Mouse (Mus musculus): Measurements from ENCODE around the gene Ccni.

DNA sequence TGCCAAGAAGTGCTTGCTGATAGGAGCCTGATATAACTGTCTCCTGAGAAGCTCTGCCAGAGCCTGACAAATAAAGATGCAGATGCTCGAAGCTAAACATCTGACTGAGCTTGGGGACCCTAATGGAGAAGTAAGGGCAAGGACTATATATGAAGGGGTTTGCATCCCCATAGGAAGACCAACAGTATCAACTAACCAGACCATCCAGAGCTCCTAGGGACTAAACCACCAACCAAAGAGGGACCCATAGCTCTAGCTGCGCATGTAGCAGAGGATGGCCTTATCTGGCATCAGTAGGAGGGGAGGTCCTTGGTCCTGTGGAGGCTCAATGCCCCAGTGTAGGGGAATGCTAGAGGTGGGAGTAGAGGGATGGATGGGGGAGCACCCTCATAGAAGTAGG, 18.3 kb upstream of the Ccni start:
- TF ChIP-seq POLR2A (IDR thresholded peaks at IDR 0.05; ENCODE audit: control insufficient read depth, low read depth, low read length) (no peak), CTCF (IDR thresholded peaks at IDR 0.05; ENCODE audit: control insufficient read depth, insufficient read depth, insufficient replicate concordance, low read depth, low read length) (no peak)
